ENCODE assay signal across 8 mouse cellular contexts in genomic region chr6:148894888-148895772, GRCm38 (mm10). TPM values are rescaled to one million over a fixed set of nuclear protein-coding genes. Genes with fewer than 3 reads are reported as not detected.
DNase-seq lines count a peak whose midpoint lies in the region; ATAC-seq and TF ChIP-seq lines count a peak whose summit lies in the region.

No protein-coding gene starts in this region.

- 18% methylated on average over 18 of the region's 18 CpGs for WGBS in hindbrain, embryonic 13.5 days
- 12% methylated on average over 18 of the region's 18 CpGs for whole genome bisulfite sequencing in liver, embryonic 14.5 days (ENCODE audit: insufficient replicate concordance)
- WGBS in neural tube, embryonic 15.5 days = 16% methylated on average over 18 of the region's 18 CpGs

- H3K4me3 ChIP-seq in hindbrain, embryonic 13.5 days = peak overlapping the region; percentile 66
- H3K4me3 ChIP-seq in liver, embryonic 14.5 days (ENCODE audit: insufficient read depth in 1 of 2, low read depth in 2 of 2, low read length in 2 of 2) = peak overlapping the region; percentile 85 to 89
- peak overlapping the region; percentile 81 for H3K4me3 ChIP-seq in neural tube, embryonic 15.5 days (replicated peaks)

- TF ChIP-seq EP300 in liver, embryonic 14.5 days (IDR thresholded peaks at IDR 0.05; ENCODE audit: low read depth) = no peak

- H3K4me2 ChIP-seq in hindbrain, embryonic 13.5 days = peak overlapping the region; percentile 84
- peak overlapping the region; percentile 99 for H3K4me2 ChIP-seq in liver, embryonic 14.5 days (ENCODE audit: low read depth)
- H3K4me2 ChIP-seq in neural tube, embryonic 15.5 days = peak overlapping the region; percentile 87

- H3K27me3 ChIP-seq in hindbrain, embryonic 13.5 days = no peaks in the 10 kb centered on the region
- no peaks in the 10 kb centered on the region for H3K27me3 ChIP-seq in liver, embryonic 14.5 days (ENCODE audit: control insufficient read depth, insufficient read depth, low read length)
- no peaks in the 10 kb centered on the region for H3K27me3 ChIP-seq in neural tube, embryonic 15.5 days (replicated peaks)

- H3K9ac ChIP-seq in hindbrain, embryonic 13.5 days = peak overlapping the region; percentile 82
- H3K9ac ChIP-seq in liver, embryonic 14.5 days (replicated peaks) = peak overlapping the region; percentile 87
- peak overlapping the region; percentile 69 for H3K9ac ChIP-seq in neural tube, embryonic 15.5 days (replicated peaks)

- no peaks in the 10 kb centered on the region for H3K36me3 ChIP-seq in hindbrain, embryonic 13.5 days
- no peaks in the 10 kb centered on the region for H3K36me3 ChIP-seq in liver, embryonic 14.5 days (replicated peaks; ENCODE audit: control insufficient read depth, insufficient read depth, low read depth)
- H3K36me3 ChIP-seq in neural tube, embryonic 15.5 days = no peaks in the 10 kb centered on the region

- 0 out of 2 replicates have a peak, but pooled peaks have one; percentile 17 for TF ChIP-seq CTCF in liver, embryonic 14.5 days (IDR thresholded peaks at IDR 0.05; ENCODE audit: low read depth)

- no peak for ATAC-seq in hindbrain, embryonic 13.5 days (ENCODE audit: low FRiP score)
- no peak for ATAC-seq in liver, embryonic 14.5 days (ENCODE audit: insufficient read depth)
- ATAC-seq in neural tube, embryonic 15.5 days (ENCODE audit: low FRiP score) = no peak; the same call in 1 of the 2 replicates

- H3K4me1 ChIP-seq in hindbrain, embryonic 13.5 days (replicated peaks) = peaks cover 12% of the 10 kb centered on the region
- H3K4me1 ChIP-seq in liver, embryonic 14.5 days (replicated peaks; ENCODE audit: control insufficient read depth in 2 of 2, insufficient read depth in 2 of 2, low read length in 1 of 2) = peaks cover 7 to 9% of the 10 kb centered on the region in 2 experiments
- H3K4me1 ChIP-seq in neural tube, embryonic 15.5 days = peaks cover 13% of the 10 kb centered on the region

- DNase-seq in frontal cortex, postnatal 14 days (ENCODE audit: low spot score in 2 of 2) = peak; percentile 8 to 11
- DNase-seq in frontal cortex, postnatal 25 days (ENCODE audit: low spot score in 2 of 2) = no peak
- DNase-seq in CD4-positive, CD25-positive, alpha-beta regulatory T cell, adult 2 months (ENCODE audit: low read depth, low spot score) = peak; percentile 33
- DNase-seq in embryo, embryonic 11 days = peak; percentile 17
- peak in 1 of 3 experiments; percentile 14 for DNase-seq in liver, embryonic 14.5 days (ENCODE audit: low read depth in 3 of 3, low spot score in 3 of 3)
- no peak for DNase-seq in yolk sac, embryonic 10.5 days (ENCODE audit: low spot score)

- H3K9me3 ChIP-seq in hindbrain, embryonic 13.5 days = no peaks in the 10 kb centered on the region
- no peaks in the 10 kb centered on the region for H3K9me3 ChIP-seq in liver, embryonic 14.5 days (ENCODE audit: control insufficient read depth, low read length)
- no peaks in the 10 kb centered on the region for H3K9me3 ChIP-seq in neural tube, embryonic 15.5 days (replicated peaks)

- H3K27ac ChIP-seq in hindbrain, embryonic 13.5 days = peak overlapping the region; percentile 95
- peak overlapping the region; percentile 53; the same call in 1 of the 2 replicates for H3K27ac ChIP-seq in liver, embryonic 14.5 days
- peak overlapping the region; percentile 95 for H3K27ac ChIP-seq in neural tube, embryonic 15.5 days (replicated peaks)

RNA-seq across cellular contexts. Expression of gene Caprin2, which starts 0.9 kb away (rescaled TPM):
- polyA plus RNA-seq in hindbrain, embryonic 13.5 days (2015; fragmentation: Nextera tagmentation; extraction: Ambion mirVana) = 13.0 and 13.2 TPM in 2 replicates
- 6.4 and 8.0 TPM in 2 replicates for polyA plus RNA-seq in liver, embryonic 14.5 days (2012; rRNA removed)
- 3.1 and 4.5 TPM in 2 replicates for polyA plus RNA-seq in liver, embryonic 14.5 days (2014; fragmentation: Nextera tagmentation; extraction: Ambion mirVana)
- 10.6 and 12.9 TPM in 2 replicates for polyA plus RNA-seq in neural tube, embryonic 15.5 days (2015; fragmentation: Nextera tagmentation; extraction: Ambion mirVana)

RNA-seq across cellular contexts. Expression of gene Sinhcaf, which starts 51.1 kb away (rescaled TPM):
- polyA plus RNA-seq in hindbrain, embryonic 13.5 days (2015; fragmentation: Nextera tagmentation; extraction: Ambion mirVana) = 103 and 104 TPM in 2 replicates
- polyA plus RNA-seq in liver, embryonic 14.5 days (2012; rRNA removed) = 5.1 and 7.5 TPM in 2 replicates
- polyA plus RNA-seq in liver, embryonic 14.5 days (2014; fragmentation: Nextera tagmentation; extraction: Ambion mirVana) = 15.1 and 16.6 TPM in 2 replicates
- polyA plus RNA-seq in neural tube, embryonic 15.5 days (2015; fragmentation: Nextera tagmentation; extraction: Ambion mirVana) = 26.7 and 43.3 TPM in 2 replicates

Comparison
In these comparisons a context has a peak if more than half of its experiments do, and no peak if none do; other contexts are left out.
1. DNase-seq: peak in frontal cortex, postnatal 14 days (2 of 2), CD4-positive, CD25-positive, alpha-beta regulatory T cell, adult 2 months (single experiment) and embryo, embryonic 11 days (single experiment); none in frontal cortex, postnatal 25 days (0 of 2) and yolk sac, embryonic 10.5 days (single experiment).
2. Peak in every context shown above with its lines, with median percentiles within 50 percentile points of each other: H3K27ac ChIP-seq, H3K4me2 ChIP-seq, H3K4me3 ChIP-seq and H3K9ac ChIP-seq.